Mouse (Mus musculus) myocyte (in vitro differentiated cells): ENCODE measurements around the gene Tnfrsf14. TPM values are rescaled to one million over a fixed set of nuclear protein-coding genes. Genes with fewer than 3 reads are reported as not detected.

Experiments
- H3K27me3 ChIP-seq: one replicate; pipeline ENCODE4 v1.6.1; 2011; ENCODE audit not compliant: control insufficient read depth, insufficient read depth, insufficient read length
- H3K36me3 ChIP-seq: one replicate; pipeline ENCODE4 v1.6.1; 2011; ENCODE audit not compliant: control insufficient read depth, insufficient read depth
- H3K4me2 ChIP-seq: one replicate; pipeline ENCODE4 v1.6.1; 2011; ENCODE audit warnings: low read depth, control low read depth
- H3K4me3 ChIP-seq: one replicate; pipeline ENCODE4 v1.5.1; 2011; ENCODE audit warnings: mild to moderate bottlenecking, control low read depth, moderate library complexity
- H3K79me2 ChIP-seq: one replicate; pipeline ENCODE4 v1.6.1; 2011; ENCODE audit not compliant: control insufficient read depth, insufficient read depth
- H3ac ChIP-seq: one replicate; pipeline ENCODE4 v1.6.1; 2011; ENCODE audit not compliant: control insufficient read depth, insufficient read length
- CEBPB ChIP-seq: IDR thresholded peaks from 2 replicates; pipeline ENCODE4 v1.6.1; 2011; ENCODE audit warnings: mild to moderate bottlenecking, moderate library complexity; ENCODE audit not compliant: poor library complexity, insufficient read depth, severe bottlenecking
- E2F4 ChIP-seq: IDR thresholded peaks from one replicate; pipeline ENCODE4 v1.6.1; 2011; ENCODE audit warnings: mild to moderate bottlenecking, control low read depth, moderate library complexity; ENCODE audit not compliant: insufficient read depth
- MAX ChIP-seq: IDR thresholded peaks from one replicate; pipeline ENCODE4 v1.6.1; 2011; ENCODE audit warnings: low read depth, mild to moderate bottlenecking, control low read depth
- MYOD1 ChIP-seq, 3 experiments: IDR thresholded peaks; one replicate each; pipeline ENCODE4 v1.6.1; 2011; ENCODE audit warnings: control low read depth in 2 of 3, low read depth in 2 of 3, mild to moderate bottlenecking in 2 of 3, moderate library complexity in 1 of 3; ENCODE audit not compliant: insufficient read length in 2 of 3, control insufficient read depth in 1 of 3
- MYOG ChIP-seq, 3 experiments: IDR thresholded peaks; one replicate each; pipeline ENCODE4 v1.6.1; 2011; ENCODE audit warnings: control low read depth in 2 of 3, low read depth in 2 of 3, mild to moderate bottlenecking in 2 of 3; ENCODE audit not compliant: insufficient read length in 2 of 3, control insufficient read depth in 1 of 3, insufficient read depth in 1 of 3
- POLR2A ChIP-seq: IDR thresholded peaks from one replicate; pipeline ENCODE4 v1.6.1; 2011; ENCODE audit warnings: low read depth, mild to moderate bottlenecking, control low read depth, moderate library complexity; ENCODE audit not compliant: insufficient read length
- POLR2AphosphoS2 ChIP-seq: IDR thresholded peaks from one replicate; pipeline ENCODE4 v1.6.1; 2011; ENCODE audit warnings: low read depth, control low read depth; ENCODE audit not compliant: insufficient read length
- REST ChIP-seq: IDR thresholded peaks from one replicate; pipeline ENCODE4 v1.6.1; 2011; ENCODE audit warnings: mild to moderate bottlenecking, control low read depth, moderate library complexity; ENCODE audit not compliant: insufficient read depth, insufficient read length
- SRF ChIP-seq: IDR thresholded peaks from one replicate; pipeline ENCODE4 v1.6.1; 2011; ENCODE audit warnings: low read depth; ENCODE audit not compliant: control insufficient read depth, insufficient read length
- TCF12 ChIP-seq: IDR thresholded peaks from one replicate; pipeline ENCODE4 v1.6.1; 2011; ENCODE audit warnings: mild to moderate bottlenecking, control low read depth; ENCODE audit not compliant: poor library complexity, insufficient read depth, severe bottlenecking
- TCF3 ChIP-seq: IDR thresholded peaks from one replicate; pipeline ENCODE4 v1.6.1; 2011; ENCODE audit warnings: low read depth, control low read depth; ENCODE audit not compliant: insufficient read length
- USF1 ChIP-seq: IDR thresholded peaks from one replicate; pipeline ENCODE4 v1.6.1; 2011; ENCODE audit warnings: low read depth, mild to moderate bottlenecking, control low read depth, moderate library complexity
- polyA plus RNA-seq: library from polyadenylated mRNA; unstranded; fragments of >200 nt; fragmentation: generic; extraction: Trizol; gene quantifications from one replicate; pipeline ENCODE4 v1.2.1, GENCODE M21; 2012; ENCODE audit warnings: missing spikeins

Tnfrsf14 gene
- polyA plus RNA-seq, 1 experiment: 0.43 TPM

DNA sequence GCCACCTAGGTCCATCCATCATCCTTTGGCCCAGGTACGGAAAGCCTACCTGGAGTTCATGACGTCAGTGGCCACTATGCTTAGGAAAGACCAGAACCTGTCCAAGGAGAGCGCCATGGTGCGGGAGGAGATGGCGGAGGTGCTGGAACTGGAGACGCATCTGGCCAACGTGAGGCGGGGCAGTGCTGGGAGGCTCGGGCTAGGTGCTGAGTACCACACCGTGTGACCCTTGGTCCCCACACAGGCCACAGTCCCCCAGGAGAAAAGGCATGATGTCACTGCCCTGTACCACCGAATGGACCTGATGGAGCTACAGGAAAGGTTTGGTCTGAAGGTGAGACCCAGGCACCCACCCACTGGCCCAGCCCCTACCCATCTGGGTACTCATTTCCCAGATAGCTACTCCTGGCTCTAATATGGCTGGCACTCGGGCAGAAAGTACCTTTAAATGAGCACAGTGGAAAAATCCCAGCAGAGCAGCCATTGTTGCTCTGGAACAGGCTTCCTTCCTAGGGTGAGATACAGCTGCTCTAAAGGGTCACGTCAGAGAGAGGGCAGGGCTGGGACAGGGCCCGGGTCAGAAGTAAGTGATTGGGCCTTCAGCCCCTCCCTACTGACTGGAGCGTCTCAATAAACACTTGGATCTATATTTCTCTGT, 40.6 kb downstream of the Tnfrsf14 start:
- Histone ChIP-seq H3K4me3 (no peak overlapping the region), H3K4me2 (no peak overlapping the region), H3ac (no peak overlapping the region), H3K27me3 (peaks cover 48% of the 10 kb centered on the region), H3K36me3 (no peaks in the 10 kb centered on the region), H3K79me2 (no peaks in the 10 kb centered on the region)
- TF ChIP-seq SRF (no peak), POLR2A (no peak), TCF3 (no peak), E2F4 (no peak), MYOD1 (IDR thresholded peaks at IDR 0.05; ENCODE audit: control insufficient read depth in 1 of 3, insufficient read length in 2 of 3, low read depth in 2 of 3) (no peak), CEBPB (no peak), TCF12 (no peak), MYOG (IDR thresholded peaks at IDR 0.05; ENCODE audit: control insufficient read depth in 1 of 3, insufficient read depth in 1 of 3, insufficient read length in 2 of 3, low read depth in 2 of 3) (no peak), MAX (no peak), POLR2AphosphoS2 (no peak)

DNA sequence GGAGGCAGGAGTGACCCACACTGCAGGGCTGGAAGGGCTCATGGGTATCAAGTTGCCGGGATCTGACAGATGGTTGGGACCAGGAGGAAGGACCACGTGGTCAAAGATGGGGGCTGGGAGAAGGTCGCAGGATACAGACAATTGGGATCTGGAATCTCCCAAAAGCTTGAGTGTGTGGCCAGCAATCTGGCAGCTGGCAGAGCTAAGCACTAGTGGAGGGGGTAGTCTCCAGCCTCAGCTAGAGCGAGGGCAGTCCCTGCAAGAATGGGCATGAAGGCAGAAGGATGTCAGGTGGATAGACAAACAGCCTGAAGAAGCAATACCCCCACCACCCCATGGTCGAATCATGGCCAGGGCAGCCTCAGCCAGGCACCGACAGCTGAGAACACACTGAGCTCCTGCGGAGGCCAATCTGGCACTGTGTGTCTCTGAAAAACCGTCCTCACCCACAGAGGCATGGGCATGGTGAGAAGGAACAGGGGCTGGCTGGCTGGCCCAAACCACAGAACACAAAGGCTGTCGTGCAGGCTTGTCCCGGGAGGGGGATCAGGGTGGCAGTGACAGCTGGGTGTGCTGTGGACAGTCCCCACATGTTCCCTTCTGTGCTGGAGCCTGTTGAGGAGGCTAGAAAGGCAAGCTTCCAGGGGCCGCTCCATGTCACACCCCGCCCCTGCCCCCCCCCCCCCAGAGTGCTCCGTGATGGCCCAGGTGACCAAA, 41.3 kb downstream of the Tnfrsf14 start:
- no peak overlapping the region for H3K4me2 ChIP-seq
- H3ac ChIP-seq: no peak overlapping the region
- TF ChIP-seq MAX: no peak
- peak; percentile 7 to 76 (median 36) for TF ChIP-seq MYOG (IDR thresholded peaks at IDR 0.05; ENCODE audit: control insufficient read depth in 1 of 3, insufficient read depth in 1 of 3, insufficient read length in 2 of 3, low read depth in 2 of 3)
- TF ChIP-seq MYOD1 (IDR thresholded peaks at IDR 0.05; ENCODE audit: control insufficient read depth in 1 of 3, insufficient read length in 2 of 3, low read depth in 2 of 3): peak in 1 of 3 experiments; percentile 43
- TF ChIP-seq USF1: peak; percentile 5
- peaks cover 41% of the 10 kb centered on the region for H3K27me3 ChIP-seq
- no peak overlapping the region for H3K4me3 ChIP-seq
- H3K79me2 ChIP-seq: no peaks in the 10 kb centered on the region
- no peaks in the 10 kb centered on the region for H3K36me3 ChIP-seq

DNA sequence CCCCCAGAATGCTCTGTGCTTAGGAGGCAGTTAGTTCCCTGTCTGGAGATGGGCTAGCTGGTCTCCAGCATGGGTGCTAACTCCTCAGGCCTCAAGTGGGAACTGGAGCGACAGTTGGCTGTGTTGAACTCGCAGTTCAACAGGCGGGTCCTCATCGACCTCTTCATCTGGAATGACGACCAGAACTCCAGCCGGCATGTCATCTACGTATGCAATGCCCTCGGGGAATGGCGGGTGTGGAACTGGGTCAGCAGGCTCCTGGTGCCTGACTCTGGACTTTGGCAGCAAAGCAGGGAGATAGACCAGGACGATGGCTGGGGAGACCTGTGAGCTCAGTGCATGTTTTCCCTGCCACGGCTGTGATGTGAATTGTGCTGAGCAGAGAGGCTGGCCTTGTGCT, 42.9 kb downstream of the Tnfrsf14 start:
- Histone ChIP-seq H3K79me2 (no peaks in the 10 kb centered on the region), H3K36me3 (no peaks in the 10 kb centered on the region), H3K4me2 (no peak overlapping the region), H3K27me3 (peaks cover 34% of the 10 kb centered on the region), H3K4me3 (no peak overlapping the region), H3ac (no peak overlapping the region)
- no peak for TF ChIP-seq REST
- no peak for TF ChIP-seq POLR2AphosphoS2
- no peak for TF ChIP-seq CEBPB
- no peak for TF ChIP-seq E2F4
- no peak for TF ChIP-seq TCF3
- TF ChIP-seq MYOG (IDR thresholded peaks at IDR 0.05; ENCODE audit: control insufficient read depth in 1 of 3, insufficient read depth in 1 of 3, insufficient read length in 2 of 3, low read depth in 2 of 3): no peak
- no peak for TF ChIP-seq TCF12
- TF ChIP-seq MAX: no peak
- TF ChIP-seq POLR2A: no peak

DNA sequence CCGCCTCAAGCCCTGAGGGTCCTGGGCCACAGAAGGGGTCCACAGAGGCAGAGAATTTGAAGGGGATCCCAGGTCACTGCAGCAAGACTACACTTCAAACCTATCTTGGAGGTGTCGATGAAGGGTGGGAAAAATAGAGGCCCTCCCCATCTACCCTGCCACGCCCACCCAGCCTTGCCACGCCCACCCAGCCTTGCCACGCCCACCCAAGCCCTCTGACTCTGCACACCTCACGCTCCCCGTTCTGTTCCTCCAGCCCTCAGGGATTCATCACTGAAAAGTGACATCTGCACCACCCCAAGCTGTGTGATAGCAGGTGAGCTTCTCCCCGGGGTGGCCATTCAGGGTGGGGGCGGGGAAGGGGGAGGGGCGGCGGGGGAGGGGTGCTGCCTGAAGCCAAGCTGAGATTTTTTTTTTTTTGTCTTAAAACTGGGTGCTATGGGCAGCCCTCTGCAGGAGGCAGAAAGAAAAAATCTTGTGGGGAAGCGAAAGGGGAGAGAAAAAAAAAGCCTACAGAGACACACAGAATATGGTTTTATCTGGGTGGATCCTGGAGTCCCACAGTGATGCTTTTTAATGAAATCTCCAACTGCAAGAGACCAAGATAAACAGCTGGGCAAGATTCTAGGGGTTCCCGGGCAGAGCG, 46.2 kb downstream of the Tnfrsf14 start:
- no peak for TF ChIP-seq TCF3
- H3K36me3 ChIP-seq: no peaks in the 10 kb centered on the region
- H3K4me2 ChIP-seq: no peak overlapping the region
- peaks cover 17% of the 10 kb centered on the region for H3K27me3 ChIP-seq
- H3K4me3 ChIP-seq: no peak overlapping the region
- H3ac ChIP-seq: no peak overlapping the region
- H3K79me2 ChIP-seq: no peaks in the 10 kb centered on the region

DNA sequence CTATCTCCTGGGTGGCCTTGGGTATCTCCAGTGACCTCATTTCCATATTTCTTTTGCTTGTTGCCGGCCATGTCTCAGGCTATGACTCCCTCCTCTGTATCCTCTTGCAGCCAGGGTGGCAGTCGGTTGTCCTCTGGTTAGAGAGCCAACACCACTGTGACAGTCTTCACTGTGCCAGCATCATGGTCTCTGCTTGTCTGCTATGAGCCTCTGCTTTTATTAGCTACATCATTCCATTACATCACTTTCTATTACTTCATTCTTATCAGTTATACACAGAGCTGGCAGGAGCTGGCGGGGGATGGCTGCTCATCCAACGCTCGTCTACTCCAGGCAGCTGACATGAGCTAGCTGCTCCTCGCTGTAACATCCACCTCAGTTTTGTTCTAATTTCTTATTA, 47.6 kb downstream of the Tnfrsf14 start:
- Histone ChIP-seq H3ac (no peak overlapping the region), H3K79me2 (no peaks in the 10 kb centered on the region), H3K36me3 (no peaks in the 10 kb centered on the region), H3K27me3 (peaks cover 11% of the 10 kb centered on the region), H3K4me3 (no peak overlapping the region), H3K4me2 (no peak overlapping the region)
- TF ChIP-seq MYOD1 (IDR thresholded peaks at IDR 0.05; ENCODE audit: control insufficient read depth in 1 of 3, insufficient read length in 2 of 3, low read depth in 2 of 3) (no peak), TCF3 (no peak), USF1 (no peak), REST (no peak), CEBPB (no peak), MAX (no peak), SRF (no peak), POLR2AphosphoS2 (no peak)
